Mouse (Mus musculus) kidney, adult 11 months (tissue): ENCODE data around the gene Eef1a2.

Source experiments
- DNase-seq: peaks from one replicate; pipeline ENCODE4 v3.0.0; 2022

Eef1a2 gene

GRCm38 (mm10) chr2:181157716-181158302, 995 bp upstream of the Eef1a2 start:
- DNase-seq, result no peak

GRCm38 (mm10) chr2:181157180-181157579, 366 bp upstream of the Eef1a2 start:
- no peak for DNase-seq

GRCm38 (mm10) chr2:181155801-181156200, 1.0 kb downstream of the Eef1a2 start:
- no peak for DNase-seq

GRCm38 (mm10) chr2:181154831-181155415, 1.9 kb downstream of the Eef1a2 start:
- no peak for DNase-seq

GRCm38 (mm10) chr2:181154361-181154760, 2.5 kb downstream of the Eef1a2 start:
- no peak for DNase-seq

- DNase-seq, result no peak
Measured at GRCm38 (mm10) chr2:181153837-181154236, 3.0 kb downstream of the Eef1a2 start.

GRCm38 (mm10) chr2:181153131-181153530, 3.7 kb downstream of the Eef1a2 start:
- DNase-seq, result no peak

- no peak for DNase-seq
Measured at GRCm38 (mm10) chr2:181152701-181153100, 4.1 kb downstream of the Eef1a2 start.

- DNase-seq, result no peak
Measured at GRCm38 (mm10) chr2:181150281-181150680, 6.5 kb downstream of the Eef1a2 start.

GRCm38 (mm10) chr2:181148318-181148955, 8.4 kb downstream of the Eef1a2 start:
- DNase-seq, result no peak

- DNase-seq, result no peak
Measured at GRCm38 (mm10) chr2:181147546-181148317, 9.1 kb downstream of the Eef1a2 start.

GRCm38 (mm10) chr2:181146976-181147545, 9.8 kb downstream of the Eef1a2 start:
- DNase-seq, result no peak

- no peak for DNase-seq
Measured at GRCm38 (mm10) chr2:181144675-181145074, 12.1 kb downstream of the Eef1a2 start.

- no peak for DNase-seq
Measured at GRCm38 (mm10) chr2:181143509-181144276, 13.1 kb downstream of the Eef1a2 start.

GRCm38 (mm10) chr2:181142703-181143135, 14.1 kb downstream of the Eef1a2 start:
- DNase-seq, result no peak

GRCm38 (mm10) chr2:181139641-181140193, 17.1 kb downstream of the Eef1a2 start:
- DNase-seq, result no peak

GRCm38 (mm10) chr2:181136934-181137333, 19.9 kb downstream of the Eef1a2 start:
- DNase-seq, result no peak

- DNase-seq, result no peak
Measured at GRCm38 (mm10) chr2:181135446-181135818, 21.4 kb downstream of the Eef1a2 start.

- DNase-seq, result no peak
Measured at GRCm38 (mm10) chr2:181134591-181135445, 22.0 kb downstream of the Eef1a2 start, which contains the start of gene Kcnq2. Gene Kcnq2 (minus strand): TSS chr2:181135300.

- DNase-seq, result no peak
Measured at GRCm38 (mm10) chr2:181133837-181134590, 22.8 kb downstream of the Eef1a2 start.
